Mouse (Mus musculus): ENCODE measurements around the gene Adh7. TPM values are rescaled to one million over a fixed set of nuclear protein-coding genes. Genes with fewer than 3 reads are reported as not detected.

The Adh7 gene
- polyA plus RNA-seq, 1 experiment from 2014 or later, result 0.55 TPM

DNA sequence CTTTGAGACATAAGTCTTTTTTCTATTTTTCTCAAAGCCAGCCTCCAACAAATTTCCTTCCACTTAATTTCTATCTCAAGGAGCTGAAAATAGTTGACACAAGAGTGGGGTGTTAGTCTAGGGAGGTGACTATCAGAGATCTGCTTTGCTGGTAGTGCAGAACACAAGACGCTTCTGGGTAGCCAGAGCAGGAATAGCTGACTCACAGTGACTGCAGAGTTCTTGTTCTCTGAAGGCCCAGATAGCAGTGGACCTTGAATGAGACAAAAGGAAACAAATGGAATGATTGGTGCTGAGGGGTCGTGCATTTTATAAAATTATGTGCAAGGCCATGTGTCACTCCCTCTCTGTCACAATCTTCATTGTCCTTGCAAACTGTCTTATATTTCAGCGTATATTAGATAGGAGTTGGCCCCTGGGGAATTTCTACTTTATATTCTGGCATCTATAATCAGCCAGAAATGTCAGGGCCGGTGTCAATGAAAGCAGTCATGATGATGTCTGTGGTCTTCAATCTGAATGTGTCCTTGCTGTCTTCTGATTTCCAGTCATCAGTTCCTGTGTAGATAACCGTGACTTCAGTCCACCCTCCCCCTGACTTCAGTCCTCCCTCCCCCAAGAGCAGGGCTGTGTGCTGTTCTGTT is 7.0 kb upstream of the Adh7 start:
- Histone ChIP-seq H3K27me3 (ENCODE audit: insufficient read depth, low read length) (no peaks in the 10 kb centered on the region), H3K4me2 (no peak overlapping the region), H3K27ac (ENCODE audit: low read depth) (no peak overlapping the region), H3K4me1 (ENCODE audit: insufficient read depth) (peaks cover 4% of the 10 kb centered on the region), H3K36me3 (ENCODE audit: insufficient read depth) (no peaks in the 10 kb centered on the region), H3K9ac (no peak overlapping the region), H3K9me3 (ENCODE audit: low read depth, low read length) (no peaks in the 10 kb centered on the region; the same call in 1 of the 2 replicates), H3K4me3 (ENCODE audit: low read depth, low read length) (no peak overlapping the region)
- TF ChIP-seq CTCF (IDR thresholded peaks at IDR 0.05; ENCODE audit: low read depth), result no peak
- DNase-seq (no peak), ATAC-seq (ENCODE audit: insufficient read depth) (no peak)
- 68% methylated on average over 5 of the region's 5 CpGs for WGBS

- H3K9me3 ChIP-seq (ENCODE audit: low read depth, low read length), result no peaks in the 10 kb centered on the region
- ATAC-seq (ENCODE audit: insufficient read depth) (no peak), DNase-seq (no peak)
- H3K27ac ChIP-seq (ENCODE audit: low read depth), result no peak overlapping the region
- no peaks in the 10 kb centered on the region for H3K27me3 ChIP-seq (ENCODE audit: insufficient read depth, low read length)
- H3K36me3 ChIP-seq (ENCODE audit: insufficient read depth), result no peaks in the 10 kb centered on the region
- 88% methylated on average over 4 of the region's 4 CpGs for WGBS
- H3K4me2 ChIP-seq, result no peak overlapping the region
- H3K9ac ChIP-seq, result no peak overlapping the region
- TF ChIP-seq CTCF (IDR thresholded peaks at IDR 0.05; ENCODE audit: low read depth), result no peak
- H3K4me3 ChIP-seq (ENCODE audit: low read depth, low read length), result no peak overlapping the region
- peaks cover 7% of the 10 kb centered on the region for H3K4me1 ChIP-seq (ENCODE audit: insufficient read depth)
Measured at GRCm38 (mm10) chr3:138212431-138212951, 5.1 kb upstream of the Adh7 start.

- Histone ChIP-seq H3K36me3 (ENCODE audit: insufficient read depth) (no peaks in the 10 kb centered on the region), H3K9me3 (ENCODE audit: low read depth, low read length) (no peaks in the 10 kb centered on the region), H3K9ac (no peak overlapping the region), H3K4me3 (ENCODE audit: low read depth, low read length) (no peak overlapping the region), H3K4me2 (no peak overlapping the region), H3K4me1 (ENCODE audit: insufficient read depth) (peaks cover 7% of the 10 kb centered on the region), H3K27me3 (ENCODE audit: insufficient read depth, low read length) (no peaks in the 10 kb centered on the region), H3K27ac (ENCODE audit: low read depth) (no peak overlapping the region; the same call in 1 of the 2 replicates)
- TF ChIP-seq CTCF (IDR thresholded peaks at IDR 0.05; ENCODE audit: low read depth), result no peak
- 43% methylated on average over 11 of the region's 11 CpGs for WGBS
- ATAC-seq (ENCODE audit: insufficient read depth) (peak; percentile 49; the same call in 1 of the 2 replicates), DNase-seq (peak; percentile 52)
Measured at GRCm38 (mm10) chr3:138215395-138215989, 2.1 kb upstream of the Adh7 start.

DNA sequence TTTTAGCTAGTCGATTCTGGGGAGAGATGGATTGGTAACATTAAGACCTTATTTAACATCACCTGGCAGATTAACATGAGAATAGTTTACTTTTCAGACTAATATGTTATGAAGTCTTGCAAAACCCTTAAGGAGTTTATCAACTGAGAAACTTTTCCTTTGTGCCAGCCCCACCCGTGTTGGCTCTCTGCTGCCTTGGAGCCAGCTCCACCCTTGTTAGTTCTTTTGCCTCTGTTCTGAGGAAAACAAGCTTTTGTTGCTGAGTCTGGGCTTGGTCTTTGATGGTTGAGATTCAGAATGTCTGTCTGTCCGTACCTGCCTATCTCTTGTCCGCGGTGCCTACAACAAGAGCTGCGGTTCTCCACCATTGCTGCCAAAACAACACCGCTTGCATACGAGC is 1.5 kb upstream of the Adh7 start:
- H3K9me3 ChIP-seq (ENCODE audit: low read depth, low read length), result no peaks in the 10 kb centered on the region
- H3K9ac ChIP-seq, result no peak overlapping the region
- peaks cover 7% of the 10 kb centered on the region for H3K4me1 ChIP-seq (ENCODE audit: insufficient read depth)
- no peaks in the 10 kb centered on the region for H3K27me3 ChIP-seq (ENCODE audit: insufficient read depth, low read length)
- no peak for ATAC-seq (ENCODE audit: insufficient read depth)
- 77% methylated on average over 8 of the region's 8 CpGs for WGBS
- DNase-seq, result no peak
- no peak for TF ChIP-seq CTCF (IDR thresholded peaks at IDR 0.05; ENCODE audit: low read depth)
- no peak overlapping the region for H3K4me3 ChIP-seq (ENCODE audit: low read depth, low read length)
- H3K36me3 ChIP-seq (ENCODE audit: insufficient read depth), result no peaks in the 10 kb centered on the region
- H3K27ac ChIP-seq (ENCODE audit: low read depth), result no peak overlapping the region
- H3K4me2 ChIP-seq, result no peak overlapping the region

GRCm38 (mm10) chr3:138221116-138221515 is 3.6 kb downstream of the Adh7 start:
- DNase-seq, result no peak
- no peaks in the 10 kb centered on the region for H3K4me1 ChIP-seq (ENCODE audit: insufficient read depth)
- no peak for ATAC-seq (ENCODE audit: insufficient read depth)
- H3K4me3 ChIP-seq (ENCODE audit: low read depth, low read length), result no peak overlapping the region
- H3K36me3 ChIP-seq (ENCODE audit: insufficient read depth), result no peaks in the 10 kb centered on the region
- no peak for TF ChIP-seq CTCF (IDR thresholded peaks at IDR 0.05; ENCODE audit: low read depth)
- no peaks in the 10 kb centered on the region for H3K27me3 ChIP-seq (ENCODE audit: insufficient read depth, low read length)
- no peak overlapping the region for H3K4me2 ChIP-seq
- no peak overlapping the region for H3K9ac ChIP-seq
- no peaks in the 10 kb centered on the region for H3K9me3 ChIP-seq (ENCODE audit: low read depth, low read length)
- H3K27ac ChIP-seq (ENCODE audit: low read depth), result no peak overlapping the region
- WGBS, result 83% methylated on average over 11 of the region's 11 CpGs

- H3K4me2 ChIP-seq, result no peak overlapping the region
- no peak overlapping the region for H3K27ac ChIP-seq (ENCODE audit: low read depth)
- no peak overlapping the region for H3K4me3 ChIP-seq (ENCODE audit: low read depth, low read length)
- no peak overlapping the region for H3K9ac ChIP-seq
- H3K4me1 ChIP-seq (ENCODE audit: insufficient read depth), result no peaks in the 10 kb centered on the region
- no peak for TF ChIP-seq CTCF (IDR thresholded peaks at IDR 0.05; ENCODE audit: low read depth)
- ATAC-seq (ENCODE audit: insufficient read depth), result no peak
- WGBS, result 62% methylated on average over 4 of the region's 4 CpGs
- no peaks in the 10 kb centered on the region for H3K36me3 ChIP-seq (ENCODE audit: insufficient read depth)
- no peaks in the 10 kb centered on the region for H3K9me3 ChIP-seq (ENCODE audit: low read depth, low read length)
- no peak for DNase-seq
- H3K27me3 ChIP-seq (ENCODE audit: insufficient read depth, low read length), result no peaks in the 10 kb centered on the region
Measured at GRCm38 (mm10) chr3:138222511-138222910, 5.0 kb downstream of the Adh7 start.

GRCm38 (mm10) chr3:138222952-138223351 is 5.4 kb downstream of the Adh7 start:
- TF ChIP-seq CTCF (IDR thresholded peaks at IDR 0.05; ENCODE audit: low read depth), result peak; percentile 79
- ATAC-seq (ENCODE audit: insufficient read depth), result peak; percentile 69; the same call in 1 of the 2 replicates
- Histone ChIP-seq H3K36me3 (ENCODE audit: insufficient read depth) (no peaks in the 10 kb centered on the region), H3K4me2 (no peak overlapping the region), H3K27ac (ENCODE audit: low read depth) (no peak overlapping the region), H3K9me3 (ENCODE audit: low read depth, low read length) (no peaks in the 10 kb centered on the region), H3K27me3 (ENCODE audit: insufficient read depth, low read length) (no peaks in the 10 kb centered on the region), H3K9ac (no peak overlapping the region), H3K4me3 (ENCODE audit: low read depth, low read length) (no peak overlapping the region), H3K4me1 (ENCODE audit: insufficient read depth) (no peaks in the 10 kb centered on the region)
- 56% methylated on average over 5 of the region's 5 CpGs for WGBS
- DNase-seq, result peak; percentile 90

Data from lung, embryonic 14.5 days (tissue).